Mouse (Mus musculus) layer of hippocampus, adult 2 months (tissue): Measurements from ENCODE around the gene Atm. TPM values are rescaled to one million over a fixed set of nuclear protein-coding genes. Genes with fewer than 3 reads are reported as not detected.

Source experiments
- DNase-seq, 2 experiments: peaks; one replicate each; pipeline ENCODE4 v3.0.0; 2022; ENCODE audit warnings: low spot score in 2 of 2
- H3K27ac ChIP-seq: fragments of 200-600 bp; 2 replicates; pipeline ENCODE4 v1.8.1; 2022
- H3K4me3 ChIP-seq: fragments of 200-600 bp; 2 replicates; pipeline ENCODE4 v1.8.1; 2022; ENCODE audit warnings: mild to moderate bottlenecking
- CTCF ChIP-seq: fragments of 200-600 bp; conservative IDR thresholded peaks from 2 replicates; pipeline ENCODE4 v1.8.1; 2022; ENCODE audit warnings: antibody characterized with exemption, mild to moderate bottlenecking, moderate library complexity
- total RNA-seq, 2 experiments: library from RNA; stranded (reverse); gene quantifications; 2 replicates each; pipeline ENCODE4 v1.2.3; 2021

Atm gene
- total RNA-seq, 2 experiments from 2014 or later, result 18.9 to 20.5 TPM

- no peak for TF ChIP-seq CTCF
- Histone ChIP-seq H3K27ac (no peak overlapping the region), H3K4me3 (no peak overlapping the region)
- no peak for DNase-seq
Observed at GRCm38 (mm10) chr9:53472806-53473518, 63.6 kb downstream of the Atm start.

GRCm38 (mm10) chr9:53452038-53452437, 84.5 kb downstream of the Atm start:
- TF ChIP-seq CTCF, result no peak
- DNase-seq, result no peak
- no peak overlapping the region for H3K4me3 ChIP-seq
- no peak overlapping the region for H3K27ac ChIP-seq

- TF ChIP-seq CTCF, result no peak
- no peak for DNase-seq
- no peak overlapping the region for H3K4me3 ChIP-seq
- no peak overlapping the region for H3K27ac ChIP-seq
Observed at GRCm38 (mm10) chr9:53450609-53451008, 85.9 kb downstream of the Atm start.

GRCm38 (mm10) chr9:53435830-53436570, 100.5 kb downstream of the Atm start:
- TF ChIP-seq CTCF, result no peak
- DNase-seq, result no peak
- Histone ChIP-seq H3K4me3 (no peak overlapping the region), H3K27ac (no peak overlapping the region)

- TF ChIP-seq CTCF, result no peak
- Histone ChIP-seq H3K27ac (no peak overlapping the region), H3K4me3 (no peak overlapping the region)
- DNase-seq, result no peak
Observed at GRCm38 (mm10) chr9:53427638-53428037, 108.9 kb downstream of the Atm start.

- no peak for TF ChIP-seq CTCF
- Histone ChIP-seq H3K27ac (no peak overlapping the region), H3K4me3 (no peak overlapping the region)
- DNase-seq, result no peak
Observed at GRCm38 (mm10) chr9:53426726-53427125, 109.8 kb downstream of the Atm start.

- H3K27ac ChIP-seq, result no peak overlapping the region
- no peak for TF ChIP-seq CTCF
- no peak for DNase-seq
- H3K4me3 ChIP-seq, result no peak overlapping the region
Observed at GRCm38 (mm10) chr9:53422133-53422896, 114.2 kb downstream of the Atm start.

GRCm38 (mm10) chr9:53409427-53409826, 127.1 kb downstream of the Atm start:
- Histone ChIP-seq H3K27ac (no peak overlapping the region), H3K4me3 (no peak overlapping the region)
- DNase-seq, result no peak
- TF ChIP-seq CTCF, result no peak

- no peak overlapping the region for H3K27ac ChIP-seq
- no peak for DNase-seq
- TF ChIP-seq CTCF, result no peak
- H3K4me3 ChIP-seq, result no peak overlapping the region
Observed at GRCm38 (mm10) chr9:53408953-53409361, 127.6 kb downstream of the Atm start.

GRCm38 (mm10) chr9:53408548-53408947, 128.0 kb downstream of the Atm start:
- DNase-seq, result no peak
- Histone ChIP-seq H3K27ac (no peak overlapping the region), H3K4me3 (no peak overlapping the region)
- TF ChIP-seq CTCF, result no peak

- Histone ChIP-seq H3K4me3 (peak overlapping the region; percentile 47), H3K27ac (peak overlapping the region; percentile 67)
- DNase-seq, result peak; percentile 73 to 78
- no peak for TF ChIP-seq CTCF
Observed at GRCm38 (mm10) chr9:53404753-53405722, 131.5 kb downstream of the Atm start.
